In the genomic region with DNA sequence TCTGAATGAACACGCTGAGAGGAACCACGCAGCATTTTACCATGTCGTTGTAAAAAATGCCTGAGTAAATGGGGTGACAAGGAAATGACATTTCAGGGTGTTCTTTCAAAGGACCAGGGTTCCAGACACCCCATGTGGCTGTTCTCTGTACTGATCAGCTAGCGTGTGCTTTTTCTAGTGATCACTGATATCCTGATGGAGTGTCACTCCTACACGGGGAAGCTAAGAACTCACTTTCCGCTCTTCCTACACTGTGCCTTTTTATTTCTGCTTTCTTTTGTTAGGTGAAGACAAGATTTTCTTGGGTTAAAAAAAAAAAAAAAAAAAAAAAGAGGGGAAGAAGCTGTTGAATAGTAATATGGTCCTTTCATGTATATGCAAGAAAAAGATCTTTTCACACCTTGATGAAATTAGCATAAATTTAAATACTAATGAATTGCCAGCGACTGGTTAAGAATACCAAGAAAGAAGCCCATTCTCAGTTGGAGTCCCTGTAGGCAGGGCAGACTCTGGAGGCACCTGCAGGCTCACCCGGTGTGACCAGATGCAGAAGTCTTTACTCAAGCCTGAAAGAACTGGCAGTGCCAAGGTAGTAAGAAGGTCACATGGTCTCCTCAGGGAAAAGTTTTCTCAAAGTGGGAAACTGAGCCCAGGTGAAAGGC, we compare ENCODE assay signal across 22 mouse cellular contexts.
"Had no signal": no experiment of that assay in that cellular context is flagged by ENCODE, and none has a peak within 500 bp of the region (broad histone marks: within the 10 kb centered on the region; RNA-seq: fewer than 3 reads in every experiment).

No protein-coding gene starts in this region.

- H3K4me1 ChIP-seq: limb, embryonic 12.5 days; limb, embryonic 15.5 days; megakaryocyte, embryonic 14.5 days; midbrain, embryonic 12.5 days; neural tube, embryonic 13.5 days; stomach, embryonic 15.5 days had no signal

- H3K27me3 ChIP-seq: megakaryocyte, embryonic 14.5 days had no signal

- H3K36me3 ChIP-seq: limb, embryonic 12.5 days; limb, embryonic 15.5 days; midbrain, embryonic 12.5 days; neural tube, embryonic 13.5 days; stomach, embryonic 15.5 days had no signal

- H3K27ac ChIP-seq: limb, embryonic 12.5 days; limb, embryonic 15.5 days; liver, embryonic 14.5 days; midbrain, embryonic 12.5 days; neural tube, embryonic 13.5 days; stomach, embryonic 15.5 days had no signal

- H3K9me3 ChIP-seq: limb, embryonic 12.5 days; limb, embryonic 15.5 days; midbrain, embryonic 12.5 days; neural tube, embryonic 13.5 days; stomach, embryonic 15.5 days had no signal

- ATAC-seq: liver, postnatal 0 days; lung, postnatal 0 days had no signal

- H3K4me2 ChIP-seq: limb, embryonic 12.5 days; limb, embryonic 15.5 days; liver, embryonic 11.5 days; lung, embryonic 14.5 days; midbrain, embryonic 12.5 days; neural tube, embryonic 13.5 days; stomach, embryonic 15.5 days had no signal

- H3K9ac ChIP-seq: limb, embryonic 12.5 days; limb, embryonic 15.5 days; liver, embryonic 14.5 days; liver, postnatal 0 days; lung, embryonic 14.5 days; midbrain, embryonic 12.5 days; neural tube, embryonic 13.5 days; stomach, embryonic 15.5 days had no signal

- H3K4me3 ChIP-seq: limb, embryonic 12.5 days; limb, embryonic 15.5 days; midbrain, embryonic 12.5 days; myocyte; neural tube, embryonic 13.5 days; stomach, embryonic 15.5 days had no signal

- DNase-seq: kidney, adult 18-20 months; kidney, adult 9 months; kidney, postnatal 14 days; kidney, postnatal 4 days; left cerebral cortex, postnatal 4 days; liver, postnatal 0 days; lung, embryonic 14.5 days; lung, postnatal 36 days; retina, postnatal 1 day; right cerebral cortex, postnatal 25 days; spleen, adult 18-20 months; thymus, postnatal 25 days had no signal
